Mouse (Mus musculus): ENCODE measurements around the gene Uck2. TPM values are rescaled to one million over a fixed set of nuclear protein-coding genes. Genes with fewer than 3 reads are reported as not detected.

The Uck2 gene
- polyA plus RNA-seq, 1 experiment: 160 TPM

- no peak overlapping the region for H3K27ac ChIP-seq (ENCODE audit: control insufficient read depth, insufficient read depth, low read depth, low read length)
- H3K4me1 ChIP-seq (ENCODE audit: control insufficient read depth, insufficient read depth, low read length): no peaks in the 10 kb centered on the region; the same call in 1 of the 2 replicates
These were observed 43.6 kb downstream of the Uck2 start for GRCm38 (mm10) chr1:167241487-167241886.

GRCm38 (mm10) chr1:167240361-167240760 lies 44.8 kb downstream of the Uck2 start:
- H3K4me3 ChIP-seq (ENCODE audit: control insufficient read depth, low read depth, low read length): peak overlapping the region; percentile 43
- no peaks in the 10 kb centered on the region for H3K36me3 ChIP-seq (ENCODE audit: control insufficient read depth, insufficient read depth, low read length)
- H3K27me3 ChIP-seq (ENCODE audit: control insufficient read depth, insufficient read depth, low read length): no peaks in the 10 kb centered on the region
- no peak overlapping the region for H3K27ac ChIP-seq (ENCODE audit: control insufficient read depth, insufficient read depth, low read depth, low read length)
- TF ChIP-seq CTCF (IDR thresholded peaks at IDR 0.05; ENCODE audit: control insufficient read depth, insufficient read depth, insufficient replicate concordance, low read depth, low read length) (no peak), POLR2A (IDR thresholded peaks at IDR 0.05; ENCODE audit: control insufficient read depth, low read depth, low read length) (no peak)
- H3K4me1 ChIP-seq (ENCODE audit: control insufficient read depth, insufficient read depth, low read length): no peaks in the 10 kb centered on the region; the same call in 1 of the 2 replicates

More at GRCm38 (mm10) chr1:167241487-167241886, 43.6 kb downstream of the Uck2 start:
- Histone ChIP-seq H3K36me3 (ENCODE audit: control insufficient read depth, insufficient read depth, low read length) (no peaks in the 10 kb centered on the region), H3K27me3 (ENCODE audit: control insufficient read depth, insufficient read depth, low read length) (no peaks in the 10 kb centered on the region), H3K4me3 (ENCODE audit: control insufficient read depth, low read depth, low read length) (peak overlapping the region; percentile 84)
- no peak for TF ChIP-seq POLR2A (IDR thresholded peaks at IDR 0.05; ENCODE audit: control insufficient read depth, low read depth, low read length)

GRCm38 (mm10) chr1:167239916-167240315 lies 45.2 kb downstream of the Uck2 start:
- Histone ChIP-seq H3K27me3 (ENCODE audit: control insufficient read depth, insufficient read depth, low read length) (no peaks in the 10 kb centered on the region), H3K36me3 (ENCODE audit: control insufficient read depth, insufficient read depth, low read length) (no peaks in the 10 kb centered on the region; the same call in 1 of the 2 replicates), H3K4me3 (ENCODE audit: control insufficient read depth, low read depth, low read length) (no peak overlapping the region; the same call in 1 of the 2 replicates), H3K27ac (ENCODE audit: control insufficient read depth, insufficient read depth, low read depth, low read length) (no peak overlapping the region), H3K4me1 (ENCODE audit: control insufficient read depth, insufficient read depth, low read length) (no peaks in the 10 kb centered on the region)
- TF ChIP-seq POLR2A (IDR thresholded peaks at IDR 0.05; ENCODE audit: control insufficient read depth, low read depth, low read length) (no peak), CTCF (IDR thresholded peaks at IDR 0.05; ENCODE audit: control insufficient read depth, insufficient read depth, insufficient replicate concordance, low read depth, low read length) (no peak)

GRCm38 (mm10) chr1:167237798-167238197 lies 47.3 kb downstream of the Uck2 start:
- Histone ChIP-seq H3K36me3 (ENCODE audit: control insufficient read depth, insufficient read depth, low read length) (no peaks in the 10 kb centered on the region; the same call in 1 of the 2 replicates), H3K4me1 (ENCODE audit: control insufficient read depth, insufficient read depth, low read length) (no peaks in the 10 kb centered on the region), H3K4me3 (ENCODE audit: control insufficient read depth, low read depth, low read length) (no peak overlapping the region), H3K27me3 (ENCODE audit: control insufficient read depth, insufficient read depth, low read length) (no peaks in the 10 kb centered on the region), H3K27ac (ENCODE audit: control insufficient read depth, insufficient read depth, low read depth, low read length) (no peak overlapping the region)
- TF ChIP-seq POLR2A (IDR thresholded peaks at IDR 0.05; ENCODE audit: control insufficient read depth, low read depth, low read length) (no peak), CTCF (IDR thresholded peaks at IDR 0.05; ENCODE audit: control insufficient read depth, insufficient read depth, insufficient replicate concordance, low read depth, low read length) (no peak)

- no peaks in the 10 kb centered on the region; the same call in 1 of the 2 replicates for H3K36me3 ChIP-seq (ENCODE audit: control insufficient read depth, insufficient read depth, low read length)
- no peak overlapping the region for H3K27ac ChIP-seq (ENCODE audit: control insufficient read depth, insufficient read depth, low read depth, low read length)
- no peaks in the 10 kb centered on the region for H3K4me1 ChIP-seq (ENCODE audit: control insufficient read depth, insufficient read depth, low read length)
- no peak overlapping the region for H3K4me3 ChIP-seq (ENCODE audit: control insufficient read depth, low read depth, low read length)
- no peaks in the 10 kb centered on the region for H3K27me3 ChIP-seq (ENCODE audit: control insufficient read depth, insufficient read depth, low read length)
- TF ChIP-seq CTCF (IDR thresholded peaks at IDR 0.05; ENCODE audit: control insufficient read depth, insufficient read depth, insufficient replicate concordance, low read depth, low read length): no peak
- no peak for TF ChIP-seq POLR2A (IDR thresholded peaks at IDR 0.05; ENCODE audit: control insufficient read depth, low read depth, low read length)
These were observed 48.3 kb downstream of the Uck2 start for GRCm38 (mm10) chr1:167236790-167237189.

GRCm38 (mm10) chr1:167234344-167234743 lies 50.8 kb downstream of the Uck2 start:
- no peak overlapping the region for H3K4me3 ChIP-seq (ENCODE audit: control insufficient read depth, low read depth, low read length)
- no peaks in the 10 kb centered on the region for H3K4me1 ChIP-seq (ENCODE audit: control insufficient read depth, insufficient read depth, low read length)
- no peaks in the 10 kb centered on the region for H3K27me3 ChIP-seq (ENCODE audit: control insufficient read depth, insufficient read depth, low read length)
- H3K36me3 ChIP-seq (ENCODE audit: control insufficient read depth, insufficient read depth, low read length): no peaks in the 10 kb centered on the region; the same call in 1 of the 2 replicates
- no peak for TF ChIP-seq CTCF (IDR thresholded peaks at IDR 0.05; ENCODE audit: control insufficient read depth, insufficient read depth, insufficient replicate concordance, low read depth, low read length)
- no peak for TF ChIP-seq POLR2A (IDR thresholded peaks at IDR 0.05; ENCODE audit: control insufficient read depth, low read depth, low read length)
- no peak overlapping the region for H3K27ac ChIP-seq (ENCODE audit: control insufficient read depth, insufficient read depth, low read depth, low read length)

- TF ChIP-seq CTCF (IDR thresholded peaks at IDR 0.05; ENCODE audit: control insufficient read depth, insufficient read depth, insufficient replicate concordance, low read depth, low read length) (no peak), POLR2A (IDR thresholded peaks at IDR 0.05; ENCODE audit: control insufficient read depth, low read depth, low read length) (no peak)
- Histone ChIP-seq H3K27me3 (ENCODE audit: control insufficient read depth, insufficient read depth, low read length) (no peaks in the 10 kb centered on the region), H3K4me3 (ENCODE audit: control insufficient read depth, low read depth, low read length) (no peak overlapping the region), H3K4me1 (ENCODE audit: control insufficient read depth, insufficient read depth, low read length) (no peaks in the 10 kb centered on the region), H3K27ac (ENCODE audit: control insufficient read depth, insufficient read depth, low read depth, low read length) (no peak overlapping the region), H3K36me3 (ENCODE audit: control insufficient read depth, insufficient read depth, low read length) (no peaks in the 10 kb centered on the region; the same call in 1 of the 2 replicates)
These were observed 52.2 kb downstream of the Uck2 start for GRCm38 (mm10) chr1:167232918-167233317.
